Mouse (Mus musculus): ENCODE measurements around the gene LTO1. TPM values are rescaled to one million over a fixed set of nuclear protein-coding genes. Genes with fewer than 3 reads are reported as not detected.

LTO1 gene
- polyA plus RNA-seq, 1 experiment from 2014 or later, result 21.0 TPM

DNA sequence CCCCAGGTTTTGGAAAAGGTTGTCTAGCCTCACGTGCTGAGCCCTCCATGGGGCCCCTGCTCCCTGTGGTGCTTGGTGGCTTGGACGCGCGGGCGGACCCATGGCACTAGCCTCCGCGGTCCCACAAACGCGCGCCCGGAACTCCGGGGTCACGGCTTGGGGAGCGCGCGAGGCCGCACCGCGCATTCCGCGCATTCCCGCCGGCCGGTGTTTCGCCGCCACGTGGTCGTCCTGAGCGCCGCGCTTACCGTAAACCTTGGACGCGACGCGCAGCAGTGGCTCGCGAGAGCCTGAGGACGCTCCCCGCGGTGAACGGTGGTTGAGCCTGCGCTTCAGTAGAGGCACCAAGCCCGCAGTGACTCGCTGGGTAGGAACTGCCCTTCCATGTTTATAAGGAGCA lies 28.4 kb downstream of the LTO1 start:
- Histone ChIP-seq H3K9me3 (replicated peaks; ENCODE audit: control insufficient read depth, low read length) (no peaks in the 10 kb centered on the region), H3K4me3 (ENCODE audit: low read depth, low read length) (peak overlapping the region; percentile 36), H3K4me2 (ENCODE audit: low read depth, low read length) (peak overlapping the region; percentile 76), H3K4me1 (ENCODE audit: control insufficient read depth, insufficient read depth, low read length) (no peaks in the 10 kb centered on the region), H3K9ac (replicated peaks; ENCODE audit: low read length) (peak overlapping the region; percentile 67), H3K27me3 (ENCODE audit: control insufficient read depth, insufficient read depth, low read length) (no peaks in the 10 kb centered on the region), H3K27ac (replicated peaks; ENCODE audit: low read depth, low read length) (peak overlapping the region; percentile 86; the same call in 1 of the 2 replicates), H3K36me3 (replicated peaks; ENCODE audit: control insufficient read depth, insufficient read depth, low read depth, low read length) (no peaks in the 10 kb centered on the region)
- WGBS, result under 1% methylated on average over 45 of the region's 45 CpGs
- DNase-seq (ENCODE audit: low spot score), result peak; percentile 95
- ATAC-seq (replicated peaks; ENCODE audit: insufficient number of reproducible peaks, low FRiP score, low TSS enrichment, low read depth), result no peak; the same call in 1 of the 2 replicates

- 0 out of 2 replicates have a peak, but pooled peaks have one; percentile 41 for ATAC-seq (replicated peaks; ENCODE audit: insufficient number of reproducible peaks, low FRiP score, low TSS enrichment, low read depth)
- WGBS, result 31% methylated on average over 12 of the region's 12 CpGs
- Histone ChIP-seq H3K4me3 (ENCODE audit: low read depth, low read length) (no peak overlapping the region), H3K36me3 (replicated peaks; ENCODE audit: control insufficient read depth, insufficient read depth, low read depth, low read length) (no peaks in the 10 kb centered on the region), H3K4me2 (ENCODE audit: low read depth, low read length) (no peak overlapping the region), H3K9me3 (replicated peaks; ENCODE audit: control insufficient read depth, low read length) (no peaks in the 10 kb centered on the region), H3K27ac (replicated peaks; ENCODE audit: low read depth, low read length) (no peak overlapping the region), H3K9ac (replicated peaks; ENCODE audit: low read length) (no peak overlapping the region), H3K4me1 (ENCODE audit: control insufficient read depth, insufficient read depth, low read length) (peaks cover 3% of the 10 kb centered on the region; the same call in 1 of the 2 replicates), H3K27me3 (ENCODE audit: control insufficient read depth, insufficient read depth, low read length) (no peaks in the 10 kb centered on the region)
- peak; percentile 62 for DNase-seq (ENCODE audit: low spot score)
These were observed 43.9 kb downstream of the LTO1 start for GRCm38 (mm10) chr7:144958509-144959395.

DNA sequence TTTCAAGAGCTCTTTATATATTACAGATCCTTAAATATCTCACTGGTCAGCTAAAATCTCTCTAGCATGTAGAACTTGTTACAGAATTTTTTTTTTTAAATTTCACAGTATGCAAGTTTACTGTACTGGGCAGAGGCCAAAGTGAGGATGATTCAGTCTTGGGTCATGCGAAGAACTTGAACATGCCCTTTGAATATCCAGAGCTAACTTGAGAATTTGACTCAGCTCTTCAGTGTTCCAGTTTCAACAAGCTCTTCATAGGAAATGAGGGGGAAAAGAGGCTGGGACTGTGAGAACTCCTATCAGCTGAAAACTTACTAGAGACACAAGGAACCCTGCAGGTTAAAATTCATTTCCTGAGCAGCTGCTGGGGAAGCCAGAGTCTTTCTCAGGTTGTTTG lies 49.0 kb downstream of the LTO1 start:
- Histone ChIP-seq H3K4me3 (ENCODE audit: low read depth, low read length) (no peak overlapping the region), H3K4me1 (ENCODE audit: control insufficient read depth, insufficient read depth, low read length) (peaks cover 2% of the 10 kb centered on the region; the same call in 1 of the 2 replicates), H3K36me3 (replicated peaks; ENCODE audit: control insufficient read depth, insufficient read depth, low read depth, low read length) (no peaks in the 10 kb centered on the region), H3K27ac (replicated peaks; ENCODE audit: low read depth, low read length) (no peak overlapping the region), H3K27me3 (ENCODE audit: control insufficient read depth, insufficient read depth, low read length) (no peaks in the 10 kb centered on the region), H3K9ac (replicated peaks; ENCODE audit: low read length) (no peak overlapping the region), H3K9me3 (replicated peaks; ENCODE audit: control insufficient read depth, low read length) (no peaks in the 10 kb centered on the region), H3K4me2 (ENCODE audit: low read depth, low read length) (no peak overlapping the region)
- ATAC-seq (replicated peaks; ENCODE audit: insufficient number of reproducible peaks, low FRiP score, low TSS enrichment, low read depth) (no peak), DNase-seq (ENCODE audit: low spot score) (no peak)
- 98% methylated on average over 1 of the region's 1 CpGs for WGBS

DNA sequence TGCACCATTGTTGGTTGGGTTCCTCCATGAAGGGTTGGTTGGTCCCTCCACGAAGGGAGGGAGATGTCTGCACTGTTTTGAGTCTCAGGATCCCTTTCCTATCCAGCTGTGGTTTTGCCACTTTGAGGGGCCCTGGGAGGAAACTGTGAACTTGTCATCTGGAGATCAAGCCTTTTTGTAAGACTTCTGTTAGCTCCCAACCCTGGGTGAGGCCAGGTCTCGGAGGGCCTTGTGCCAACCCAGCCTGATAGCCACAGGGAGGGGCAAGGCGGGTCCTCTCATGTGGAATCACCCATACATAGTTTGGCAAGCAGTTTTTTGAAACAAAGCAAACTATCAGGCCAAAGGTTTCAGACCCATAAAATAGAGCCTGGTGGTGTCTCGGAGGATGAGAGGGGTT lies 49.4 kb downstream of the LTO1 start:
- no peaks in the 10 kb centered on the region for H3K9me3 ChIP-seq (replicated peaks; ENCODE audit: control insufficient read depth, low read length)
- no peak overlapping the region for H3K4me3 ChIP-seq (ENCODE audit: low read depth, low read length)
- no peak overlapping the region for H3K9ac ChIP-seq (replicated peaks; ENCODE audit: low read length)
- WGBS, result 89% methylated on average over 4 of the region's 4 CpGs
- H3K27ac ChIP-seq (replicated peaks; ENCODE audit: low read depth, low read length), result no peak overlapping the region
- ATAC-seq (replicated peaks; ENCODE audit: insufficient number of reproducible peaks, low FRiP score, low TSS enrichment, low read depth), result no peak
- H3K36me3 ChIP-seq (replicated peaks; ENCODE audit: control insufficient read depth, insufficient read depth, low read depth, low read length), result no peaks in the 10 kb centered on the region
- DNase-seq (ENCODE audit: low spot score), result no peak
- no peaks in the 10 kb centered on the region for H3K27me3 ChIP-seq (ENCODE audit: control insufficient read depth, insufficient read depth, low read length)
- H3K4me2 ChIP-seq (ENCODE audit: low read depth, low read length), result no peak overlapping the region
- H3K4me1 ChIP-seq (ENCODE audit: control insufficient read depth, insufficient read depth, low read length), result no peaks in the 10 kb centered on the region

DNA sequence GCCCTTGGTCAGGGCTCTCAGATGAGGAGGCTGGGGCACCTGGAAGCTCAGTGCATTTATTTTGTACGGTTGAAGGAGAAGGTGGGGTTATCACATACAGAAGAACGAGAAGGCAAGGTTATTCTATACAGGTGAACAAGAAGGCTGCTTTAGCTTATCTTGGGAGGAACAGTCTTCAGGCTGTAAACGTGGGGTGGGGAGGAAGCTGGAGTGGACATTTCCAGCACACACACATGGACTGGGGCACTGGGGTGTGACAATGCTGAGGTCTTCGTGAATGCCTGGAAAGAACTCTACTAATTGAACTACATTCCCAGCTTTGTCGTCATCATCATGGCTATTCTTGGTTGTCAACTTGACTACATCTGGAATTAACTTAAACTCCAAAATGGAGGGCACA lies 51.0 kb downstream of the LTO1 start:
- Histone ChIP-seq H3K9me3 (replicated peaks; ENCODE audit: control insufficient read depth, low read length) (no peaks in the 10 kb centered on the region), H3K4me1 (ENCODE audit: control insufficient read depth, insufficient read depth, low read length) (no peaks in the 10 kb centered on the region), H3K4me3 (ENCODE audit: low read depth, low read length) (no peak overlapping the region), H3K9ac (replicated peaks; ENCODE audit: low read length) (no peak overlapping the region), H3K36me3 (replicated peaks; ENCODE audit: control insufficient read depth, insufficient read depth, low read depth, low read length) (no peaks in the 10 kb centered on the region), H3K4me2 (ENCODE audit: low read depth, low read length) (no peak overlapping the region), H3K27ac (replicated peaks; ENCODE audit: low read depth, low read length) (no peak overlapping the region), H3K27me3 (ENCODE audit: control insufficient read depth, insufficient read depth, low read length) (no peaks in the 10 kb centered on the region)
- DNase-seq (ENCODE audit: low spot score) (no peak), ATAC-seq (replicated peaks; ENCODE audit: insufficient number of reproducible peaks, low FRiP score, low TSS enrichment, low read depth) (no peak)
- WGBS, result 82% methylated on average over 5 of the region's 5 CpGs

DNA sequence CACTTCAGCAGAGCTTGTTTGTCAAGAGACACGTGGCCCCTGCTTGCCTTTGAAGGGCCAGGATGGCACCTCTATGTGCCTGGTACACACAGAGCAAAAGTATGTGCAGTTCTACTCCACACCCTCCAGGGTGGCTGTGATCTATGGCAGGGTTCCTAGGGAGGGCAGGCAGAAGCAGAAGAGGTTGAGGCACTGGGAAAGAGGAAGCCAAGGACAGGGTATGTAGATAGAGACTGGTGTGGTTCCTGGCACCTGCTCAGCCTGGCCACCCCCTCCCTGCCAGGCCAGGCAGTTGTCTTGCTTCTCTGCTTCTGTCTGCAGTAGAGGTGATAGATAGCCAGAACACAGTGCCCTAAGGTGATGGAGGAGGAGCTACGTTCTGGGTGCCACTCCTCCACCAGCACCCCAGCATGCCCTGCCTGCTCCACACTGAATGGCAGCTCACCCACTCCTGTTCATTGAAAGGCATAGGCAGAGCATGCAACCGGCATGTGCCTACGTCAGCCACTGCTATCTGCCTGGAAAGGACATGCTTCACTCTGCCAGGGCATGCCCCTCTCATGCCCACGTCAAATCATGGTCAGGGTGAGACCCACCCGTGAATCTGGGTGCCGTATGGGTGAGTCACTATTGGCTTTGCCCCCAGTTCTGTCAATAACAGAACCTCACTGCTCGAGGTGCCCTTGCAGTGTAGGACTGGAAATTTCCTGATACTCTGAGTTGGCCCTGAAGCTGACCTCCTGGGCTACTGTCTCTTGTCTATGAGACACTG lies 56.3 kb downstream of the LTO1 start:
- no peak overlapping the region for H3K9ac ChIP-seq (replicated peaks; ENCODE audit: low read length)
- DNase-seq (ENCODE audit: low spot score), result no peak
- no peak overlapping the region for H3K4me2 ChIP-seq (ENCODE audit: low read depth, low read length)
- ATAC-seq (replicated peaks; ENCODE audit: insufficient number of reproducible peaks, low FRiP score, low TSS enrichment, low read depth), result no peak
- 72% methylated on average over 8 of the region's 8 CpGs for WGBS
- no peaks in the 10 kb centered on the region for H3K27me3 ChIP-seq (ENCODE audit: control insufficient read depth, insufficient read depth, low read length)
- H3K27ac ChIP-seq (replicated peaks; ENCODE audit: low read depth, low read length), result no peak overlapping the region
- no peaks in the 10 kb centered on the region for H3K36me3 ChIP-seq (replicated peaks; ENCODE audit: control insufficient read depth, insufficient read depth, low read depth, low read length)
- H3K9me3 ChIP-seq (replicated peaks; ENCODE audit: control insufficient read depth, low read length), result no peaks in the 10 kb centered on the region
- no peaks in the 10 kb centered on the region for H3K4me1 ChIP-seq (ENCODE audit: control insufficient read depth, insufficient read depth, low read length)
- no peak overlapping the region for H3K4me3 ChIP-seq (ENCODE audit: low read depth, low read length)

DNA sequence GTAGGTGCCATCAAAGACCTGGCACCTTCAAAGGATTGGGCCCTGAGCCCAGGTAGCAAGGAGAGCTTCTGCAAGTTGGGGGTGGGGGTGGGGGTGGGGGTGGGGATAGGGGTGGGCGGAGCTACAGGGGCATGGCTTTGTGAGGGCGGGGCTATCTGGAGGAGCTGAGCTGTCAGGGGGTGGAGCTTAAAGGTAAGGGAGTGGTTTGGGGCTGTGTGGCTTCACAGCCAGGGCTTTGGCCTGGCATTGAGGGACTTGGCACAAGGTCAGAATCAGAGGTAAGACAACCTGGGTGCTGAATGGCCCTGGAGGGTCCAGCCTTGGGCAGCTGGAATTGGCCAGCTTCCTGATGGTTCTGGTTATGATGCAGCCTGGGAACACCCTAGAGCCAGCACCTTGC lies 56.9 kb downstream of the LTO1 start:
- Histone ChIP-seq H3K27me3 (ENCODE audit: control insufficient read depth, insufficient read depth, low read length) (no peaks in the 10 kb centered on the region), H3K4me1 (ENCODE audit: control insufficient read depth, insufficient read depth, low read length) (no peaks in the 10 kb centered on the region), H3K36me3 (replicated peaks; ENCODE audit: control insufficient read depth, insufficient read depth, low read depth, low read length) (no peaks in the 10 kb centered on the region), H3K9me3 (replicated peaks; ENCODE audit: control insufficient read depth, low read length) (no peaks in the 10 kb centered on the region), H3K9ac (replicated peaks; ENCODE audit: low read length) (no peak overlapping the region), H3K4me3 (ENCODE audit: low read depth, low read length) (no peak overlapping the region), H3K4me2 (ENCODE audit: low read depth, low read length) (no peak overlapping the region), H3K27ac (replicated peaks; ENCODE audit: low read depth, low read length) (no peak overlapping the region)
- DNase-seq (ENCODE audit: low spot score), result no peak
- WGBS, result 29% methylated on average over 2 of the region's 2 CpGs
- no peak for ATAC-seq (replicated peaks; ENCODE audit: insufficient number of reproducible peaks, low FRiP score, low TSS enrichment, low read depth)

DNA sequence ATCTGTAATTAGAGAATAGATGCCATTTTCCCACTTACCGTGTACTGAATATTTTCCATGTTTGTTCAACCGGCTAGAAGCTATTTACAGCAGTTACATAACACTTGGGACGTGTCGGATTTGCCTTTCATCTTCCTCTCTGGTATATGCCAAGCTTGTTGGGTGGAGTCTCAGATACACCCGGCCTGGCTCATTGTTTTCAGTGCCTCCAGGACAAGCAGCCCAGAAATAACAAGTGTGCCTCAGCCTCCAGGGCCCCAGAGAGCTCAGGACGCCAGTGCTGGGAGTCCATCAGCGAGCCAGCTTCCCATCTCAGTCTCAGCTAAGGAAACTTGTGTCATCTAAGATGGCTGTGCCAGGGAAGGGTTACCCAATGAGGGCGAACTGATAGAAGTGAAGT lies 58.6 kb downstream of the LTO1 start:
- no peaks in the 10 kb centered on the region for H3K9me3 ChIP-seq (replicated peaks; ENCODE audit: control insufficient read depth, low read length)
- ATAC-seq (replicated peaks; ENCODE audit: insufficient number of reproducible peaks, low FRiP score, low TSS enrichment, low read depth), result no peak
- 76% methylated on average over 8 of the region's 8 CpGs for WGBS

More for the DNA sequence above, 58.6 kb downstream of the LTO1 start:
- no peak overlapping the region for H3K4me2 ChIP-seq (ENCODE audit: low read depth, low read length)
- no peak overlapping the region for H3K4me3 ChIP-seq (ENCODE audit: low read depth, low read length)
- no peak for DNase-seq (ENCODE audit: low spot score)
- H3K27ac ChIP-seq (replicated peaks; ENCODE audit: low read depth, low read length), result no peak overlapping the region
- no peak overlapping the region for H3K9ac ChIP-seq (replicated peaks; ENCODE audit: low read length)
- no peaks in the 10 kb centered on the region for H3K4me1 ChIP-seq (ENCODE audit: control insufficient read depth, insufficient read depth, low read length)
- H3K27me3 ChIP-seq (ENCODE audit: control insufficient read depth, insufficient read depth, low read length), result no peaks in the 10 kb centered on the region
- no peaks in the 10 kb centered on the region for H3K36me3 ChIP-seq (replicated peaks; ENCODE audit: control insufficient read depth, insufficient read depth, low read depth, low read length)
